Mouse (Mus musculus) liver, embryonic 16.5 days (tissue): ENCODE measurements at regions not wholly inside any gene's neighbourhood (a gene's known extent, or its start where the extent isn't known, plus 50 kb on each side); places are given as distances from the start of the nearest gene placed in this dataset.

Experiments used
- ATAC-seq: fragments of 200-750 bp; cut with Nextera tagmentation; 2 replicates; pipeline ENCODE4 v1.8.0; 2017; ENCODE audit warnings: low read depth, mild to moderate bottlenecking, moderate number of reproducible peaks, moderate library complexity
- H3K27ac ChIP-seq: fragments of 300-500 bp; sonication (generic); 2 replicates; pipeline ENCODE4 v1.5.1; 2014; ENCODE audit warnings: mild to moderate bottlenecking, low read length
- H3K27me3 ChIP-seq: fragments of 300-500 bp; sonication (generic); 2 replicates; pipeline ENCODE4 v1.6.1; 2014; ENCODE audit warnings: low read depth, low read length, mixed read lengths; ENCODE audit not compliant: control insufficient read depth, insufficient read depth
- H3K36me3 ChIP-seq: fragments of 300-500 bp; sonication (generic); 2 replicates; pipeline ENCODE4 v1.6.1; 2014; ENCODE audit warnings: mild to moderate bottlenecking; ENCODE audit not compliant: control insufficient read depth, insufficient read depth
- H3K4me1 ChIP-seq: fragments of 300-500 bp; sonication (generic); 2 replicates; pipeline ENCODE4 v1.6.1; 2014; ENCODE audit warnings: low read depth, low read length, mixed read lengths; ENCODE audit not compliant: control insufficient read depth
- H3K4me2 ChIP-seq: fragments of 300-500 bp; sonication (generic); 2 replicates; pipeline ENCODE4 v1.6.1; 2014; ENCODE audit warnings: low read depth, low read length, mixed read lengths
- H3K4me3 ChIP-seq: fragments of 300-500 bp; sonication (generic); 2 replicates; pipeline ENCODE4 v1.5.1; 2014; ENCODE audit warnings: low read depth, mild to moderate bottlenecking, low read length
- H3K9ac ChIP-seq: fragments of 300-500 bp; sonication (generic); 2 replicates; pipeline ENCODE4 v1.6.1; 2014; ENCODE audit warnings: low read depth, low read length
- H3K9me3 ChIP-seq: fragments of 300-500 bp; sonication (generic); replicated peaks from 2 replicates; pipeline ENCODE4 v1.6.1; 2016; ENCODE audit warnings: low read length; ENCODE audit not compliant: control insufficient read depth
- WGBS: fragments of 180-500 bp; shearing (Covaris S2); extraction: QIAGEN DNeasy Blood & Tissue Kit; methylation state at CpG from one replicate; pipeline ENCODE4 v1.1.7; 2014; ENCODE audit not compliant: insufficient replicate concordance; 5-methylcytosine and 5-hydroxymethylcytosine counted together

DNA sequence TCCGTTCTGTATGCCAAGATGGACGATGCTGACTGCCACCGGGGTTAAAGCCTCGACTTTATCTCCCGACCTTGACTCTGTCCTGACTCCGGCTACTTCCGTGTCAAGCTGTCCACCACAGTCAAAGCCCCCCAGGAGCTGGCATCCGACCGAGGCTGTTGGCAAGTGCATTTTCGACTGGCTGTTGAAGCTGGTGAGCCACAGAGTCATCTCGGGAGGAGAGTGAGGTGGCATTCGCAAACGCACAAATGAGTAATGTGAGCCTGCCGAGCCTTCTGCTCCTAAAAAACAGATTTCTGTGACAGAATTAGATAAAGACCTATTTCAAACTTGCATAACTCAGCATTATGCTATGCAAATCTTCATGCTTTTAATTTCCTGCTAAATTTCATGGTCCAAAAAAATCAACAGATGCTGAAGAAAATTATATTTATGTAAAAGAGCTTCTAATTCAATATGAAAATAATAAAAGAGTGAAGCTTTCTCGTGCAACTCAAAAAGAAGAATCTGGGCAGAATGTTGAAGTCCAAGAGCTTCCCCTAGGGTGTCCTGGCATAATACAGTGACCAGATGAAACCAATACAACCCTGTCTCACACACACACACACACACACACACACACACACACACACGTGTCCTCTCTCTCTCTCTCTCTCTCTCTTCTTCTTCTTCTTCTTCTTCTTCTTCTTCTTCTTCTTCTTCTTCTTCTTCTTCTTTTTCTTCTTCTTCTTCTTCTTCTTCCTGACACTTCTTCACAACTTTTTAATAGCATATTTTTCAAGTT, 171.2 kb upstream of the Atp2b1 start:
- Histone ChIP-seq H3K27me3 (no peaks in the 10 kb centered on the region), H3K4me3 (no peak overlapping the region), H3K4me1 (peaks cover 2% of the 10 kb centered on the region; the same call in 1 of the 2 replicates), H3K9me3 (no peaks in the 10 kb centered on the region), H3K27ac (no peak overlapping the region), H3K9ac (no peak overlapping the region), H3K4me2 (no peak overlapping the region), H3K36me3 (no peaks in the 10 kb centered on the region)
- WGBS, result 63% methylated on average over 16 of the region's 16 CpGs
- ATAC-seq, result no peak

- peaks cover 2% of the 10 kb centered on the region; the same call in 1 of the 2 replicates for H3K4me1 ChIP-seq
- no peak overlapping the region for H3K4me3 ChIP-seq
- WGBS, result 11% methylated on average over 6 of the region's 6 CpGs
- no peaks in the 10 kb centered on the region for H3K9me3 ChIP-seq
- no peak overlapping the region for H3K4me2 ChIP-seq
- 0 out of 2 replicates have a peak overlapping the region, but pooled peaks have one; percentile 7 for H3K27ac ChIP-seq
- ATAC-seq, result 0 out of 2 replicates have a peak, but pooled peaks have one; percentile 24
- no peak overlapping the region for H3K9ac ChIP-seq
- no peaks in the 10 kb centered on the region for H3K36me3 ChIP-seq
- no peaks in the 10 kb centered on the region for H3K27me3 ChIP-seq
Observed at GRCm38 (mm10) chr10:98744246-98744645, 170.0 kb upstream of the Atp2b1 start.

GRCm38 (mm10) chr10:98744662-98745061, 169.5 kb upstream of the Atp2b1 start:
- ATAC-seq, result no peak
- Histone ChIP-seq H3K36me3 (no peaks in the 10 kb centered on the region), H3K4me1 (peaks cover 2% of the 10 kb centered on the region; the same call in 1 of the 2 replicates), H3K27me3 (no peaks in the 10 kb centered on the region), H3K4me3 (no peak overlapping the region), H3K4me2 (no peak overlapping the region), H3K9ac (no peak overlapping the region), H3K27ac (no peak overlapping the region), H3K9me3 (no peaks in the 10 kb centered on the region)
- WGBS, result 38% methylated on average over 6 of the region's 6 CpGs

DNA sequence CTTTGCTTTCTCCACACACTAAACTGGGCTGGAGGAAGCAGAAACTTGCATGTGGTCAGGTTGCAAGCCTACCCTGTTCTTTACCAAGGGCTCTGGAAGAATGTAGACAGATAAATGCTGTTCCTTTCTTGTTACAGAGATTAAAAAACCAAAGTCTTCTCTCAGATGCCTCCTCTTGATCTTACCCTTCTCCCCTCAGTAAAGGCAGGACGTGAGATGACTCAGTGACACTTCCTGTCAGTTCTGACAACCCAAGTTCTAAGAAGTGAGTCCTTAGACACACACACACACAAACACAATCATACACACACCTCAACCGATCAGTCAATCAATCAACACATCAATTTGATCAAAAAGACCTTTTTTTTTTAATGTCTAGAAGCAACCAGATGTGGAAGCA, 168.8 kb upstream of the Atp2b1 start:
- peaks cover 2% of the 10 kb centered on the region; the same call in 1 of the 2 replicates for H3K4me1 ChIP-seq
- no peak for ATAC-seq
- H3K36me3 ChIP-seq, result no peaks in the 10 kb centered on the region
- no peaks in the 10 kb centered on the region for H3K27me3 ChIP-seq
- no peak overlapping the region for H3K4me3 ChIP-seq
- H3K27ac ChIP-seq, result no peak overlapping the region
- H3K4me2 ChIP-seq, result no peak overlapping the region
- H3K9ac ChIP-seq, result no peak overlapping the region
- WGBS, result 46% methylated on average over 2 of the region's 2 CpGs
- no peaks in the 10 kb centered on the region for H3K9me3 ChIP-seq

GRCm38 (mm10) chr10:98745861-98746260, 168.3 kb upstream of the Atp2b1 start:
- Histone ChIP-seq H3K36me3 (no peaks in the 10 kb centered on the region), H3K9me3 (no peaks in the 10 kb centered on the region), H3K4me1 (no peaks in the 10 kb centered on the region; the same call in 1 of the 2 replicates), H3K27ac (no peak overlapping the region), H3K4me2 (no peak overlapping the region), H3K9ac (no peak overlapping the region), H3K4me3 (no peak overlapping the region), H3K27me3 (no peaks in the 10 kb centered on the region)
- 60% methylated on average over 5 of the region's 5 CpGs for WGBS
- ATAC-seq, result no peak

DNA sequence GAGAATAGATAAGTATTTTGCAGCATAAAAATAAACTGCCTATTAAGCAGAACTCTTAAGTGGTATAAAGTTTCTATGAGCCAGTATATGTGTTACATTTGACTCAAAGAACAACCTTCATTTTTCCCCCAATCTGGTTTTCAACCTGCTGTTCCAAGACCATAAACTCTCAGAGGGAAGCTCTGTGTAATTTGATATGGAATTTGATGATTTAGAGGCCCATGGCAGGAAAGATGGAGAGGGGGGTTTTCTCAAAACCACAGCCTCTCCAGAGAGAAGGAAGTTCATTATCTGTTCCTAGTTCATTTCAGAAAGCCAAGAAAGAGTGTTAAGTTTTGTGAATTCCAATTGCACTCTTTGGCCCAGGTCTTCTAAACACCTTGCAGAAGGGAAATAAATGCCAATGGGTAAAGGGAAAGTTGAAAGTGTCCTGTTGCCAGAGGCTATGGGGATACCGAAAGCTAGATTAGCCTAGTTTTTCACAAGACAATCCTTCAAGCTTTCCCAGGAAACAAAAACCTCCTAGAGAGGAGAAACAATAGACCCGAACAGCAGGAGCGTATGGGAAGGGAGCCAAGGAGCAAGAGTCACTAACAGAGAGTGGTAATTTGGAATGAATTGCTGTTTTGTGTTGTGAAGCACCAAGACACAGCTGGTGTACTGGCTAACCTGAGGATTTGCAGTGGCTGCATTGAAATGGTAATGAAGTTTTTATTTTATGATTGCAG, 165.2 kb upstream of the Atp2b1 start:
- WGBS, result 43% methylated on average over 3 of the region's 3 CpGs
- ATAC-seq, result no peak
- no peak overlapping the region for H3K9ac ChIP-seq
- no peaks in the 10 kb centered on the region for H3K9me3 ChIP-seq
- no peaks in the 10 kb centered on the region for H3K27me3 ChIP-seq
- no peak overlapping the region for H3K4me3 ChIP-seq
- no peak overlapping the region for H3K4me2 ChIP-seq
- no peaks in the 10 kb centered on the region for H3K36me3 ChIP-seq
- no peak overlapping the region for H3K27ac ChIP-seq
- H3K4me1 ChIP-seq, result no peaks in the 10 kb centered on the region; the same call in 1 of the 2 replicates

- Histone ChIP-seq H3K4me1 (no peaks in the 10 kb centered on the region; the same call in 1 of the 2 replicates), H3K27me3 (no peaks in the 10 kb centered on the region), H3K27ac (no peak overlapping the region), H3K9ac (no peak overlapping the region), H3K4me2 (no peak overlapping the region), H3K4me3 (no peak overlapping the region), H3K9me3 (no peaks in the 10 kb centered on the region), H3K36me3 (no peaks in the 10 kb centered on the region)
- WGBS, result 71% methylated on average over 4 of the region's 4 CpGs
- ATAC-seq, result no peak
Observed at GRCm38 (mm10) chr10:98749584-98749947, 164.6 kb upstream of the Atp2b1 start.

- 55% methylated on average over 11 of the region's 11 CpGs for WGBS
- H3K4me2 ChIP-seq, result no peak overlapping the region
- H3K9ac ChIP-seq, result no peak overlapping the region
- no peak overlapping the region for H3K27ac ChIP-seq
- H3K4me3 ChIP-seq, result no peak overlapping the region
- H3K36me3 ChIP-seq, result no peaks in the 10 kb centered on the region
- H3K4me1 ChIP-seq, result no peaks in the 10 kb centered on the region
- no peak for ATAC-seq
- no peaks in the 10 kb centered on the region for H3K27me3 ChIP-seq
- no peaks in the 10 kb centered on the region for H3K9me3 ChIP-seq
Observed at GRCm38 (mm10) chr10:98751376-98752058, 162.7 kb upstream of the Atp2b1 start.

GRCm38 (mm10) chr10:98761080-98761479, 153.1 kb upstream of the Atp2b1 start:
- Histone ChIP-seq H3K4me2 (no peak overlapping the region), H3K9ac (no peak overlapping the region), H3K4me3 (no peak overlapping the region), H3K27ac (no peak overlapping the region), H3K27me3 (no peaks in the 10 kb centered on the region), H3K36me3 (no peaks in the 10 kb centered on the region), H3K4me1 (no peaks in the 10 kb centered on the region), H3K9me3 (no peaks in the 10 kb centered on the region)
- no peak for ATAC-seq
